Mouse (Mus musculus) testis, adult 2 months (tissue): ENCODE results near the gene Igsf3.

Experiments used
- CTCF ChIP-seq: fragments of 200-500 bp; IDR thresholded peaks from 2 replicates; pipeline ENCODE4 v1.5.1; 2012; ENCODE audit warnings: low read depth, mild to moderate bottlenecking, inconsistent platforms, low read length, moderate library complexity; ENCODE audit not compliant: control insufficient read depth, insufficient read depth, insufficient replicate concordance
- POLR2A ChIP-seq: fragments of 200-500 bp; IDR thresholded peaks from 2 replicates; pipeline ENCODE4 v1.6.1; 2012; ENCODE audit warnings: low read depth, mild to moderate bottlenecking, inconsistent platforms, low read length, moderate library complexity; ENCODE audit not compliant: control insufficient read depth

GRCm38 (mm10) chr3:101404620-101405415 lies 27.9 kb downstream of the Igsf3 start:
- TF ChIP-seq CTCF = no peak
- TF ChIP-seq POLR2A = no peak
